Mouse (Mus musculus): ENCODE results near the gene Lrrc31. TPM values are rescaled to one million over a fixed set of nuclear protein-coding genes. Genes with fewer than 3 reads are reported as not detected.
A peak's percentile ranks its signal among the peaks of the same experiment; 100 is the strongest.
"Not testable (repeated sequence)": the region's sequence is repeated elsewhere in the genome, so short reads cannot be mapped to it uniquely, and the experiment has no call there.

Lrrc31 gene
- polyA plus RNA-seq (2021), result not detected

GRCm38 (mm10) chr3:30699711-30700505 is at the start of gene Lrrc31:
TSS of gene Lrrc31 (minus strand) at chr3:30699843.
- ATAC-seq; in situ Hi-C loops (cut with MboI; ENCODE audit: low pct_unique_long_range_greater_than_20kb); H3K27me3 ChIP-seq; DNase-seq (ENCODE audit: low read depth, low spot score): not testable (repeated sequence)
- ChIA-PET CTCF (interaction anchor here (0.7 to 1.0 kb wide), 2 partner anchors 18 to 255 kb away, joined by 3 read pairs; no protein-coding TSS in a partner anchor), POLR2A (interaction anchor here (0.6 kb wide), 1 partner anchor 327 kb away, joined by 4 read pairs; no protein-coding TSS in a partner anchor)

- POLR2A ChIA-PET, result no interaction called here
- in situ Hi-C loops (cut with MboI; ENCODE audit: low pct_unique_long_range_greater_than_20kb), result no loop called here
- TF ChIP-seq CTCF (IDR thresholded peaks at IDR 0.05), result no peak
- ATAC-seq, result no peak
- no peak for DNase-seq (ENCODE audit: low read depth, low spot score)
- no peaks in the 10 kb centered on the region for H3K27me3 ChIP-seq
- CTCF ChIA-PET, result interaction anchor here (1.8 to 8.1 kb wide), 2 partner anchors 11 to 12 kb away, joined by 4 to 36 read pairs; no protein-coding TSS in a partner anchor
Measured at GRCm38 (mm10) chr3:30748316-30748715, 48.7 kb upstream of the Lrrc31 start.

- no peak for TF ChIP-seq CTCF (IDR thresholded peaks at IDR 0.05)
- H3K27me3 ChIP-seq, result no peaks in the 10 kb centered on the region
- ChIA-PET POLR2A (interaction anchor here (0.7 kb wide), 1 partner anchor 34 kb away, joined by 3 read pairs; no protein-coding TSS in a partner anchor), CTCF (interaction anchor here (0.9 to 8.1 kb wide), 5 partner anchors 8 to 74 kb away, joined by 3 to 36 read pairs (median 5); no protein-coding TSS in a partner anchor)
- DNase-seq (ENCODE audit: low read depth, low spot score) (no peak), ATAC-seq (no peak)
- in situ Hi-C loops (cut with MboI; ENCODE audit: low pct_unique_long_range_greater_than_20kb), result no loop called here
Measured at GRCm38 (mm10) chr3:30746006-30746405, 46.4 kb upstream of the Lrrc31 start, which contains the start of gene Samd7. TSS of gene Samd7 (plus strand) at chr3:30746293.

- TF ChIP-seq CTCF (IDR thresholded peaks at IDR 0.05), result no peak
- ATAC-seq (no peak), DNase-seq (ENCODE audit: low read depth, low spot score) (no peak)
- in situ Hi-C loops (cut with MboI; ENCODE audit: low pct_unique_long_range_greater_than_20kb), result no loop called here
- CTCF ChIA-PET, result interaction anchor here (1.5 kb wide), 1 partner anchor 28 kb away, joined by 4 read pairs; no protein-coding TSS in a partner anchor
- H3K27me3 ChIP-seq, result no peaks in the 10 kb centered on the region
- POLR2A ChIA-PET, result interaction anchor here (1.0 kb wide), 1 partner anchor 25 kb away, joined by 3 read pairs; no protein-coding TSS in a partner anchor
Measured at GRCm38 (mm10) chr3:30742891-30743290, 43.2 kb upstream of the Lrrc31 start.

GRCm38 (mm10) chr3:30741306-30741705 is 41.7 kb upstream of the Lrrc31 start:
- POLR2A ChIA-PET, result no interaction called here
- DNase-seq (ENCODE audit: low read depth, low spot score), result peak; percentile 39

GRCm38 (mm10) chr3:30736809-30737208 is 37.2 kb upstream of the Lrrc31 start:
- no peak for TF ChIP-seq CTCF (IDR thresholded peaks at IDR 0.05)
- POLR2A ChIA-PET, result interaction anchor here (1.0 kb wide), 1 partner anchor 10 kb away, joined by 3 read pairs; no protein-coding TSS in a partner anchor

More at GRCm38 (mm10) chr3:30741306-30741705, 41.7 kb upstream of the Lrrc31 start:
- CTCF ChIA-PET, result interaction anchor here (0.9 to 3.4 kb wide), 3 partner anchors 11 to 35 kb away, joined by 3 to 8 read pairs (median 3); no protein-coding TSS in a partner anchor
- no peak for TF ChIP-seq CTCF (IDR thresholded peaks at IDR 0.05)
- no peaks in the 10 kb centered on the region for H3K27me3 ChIP-seq
- in situ Hi-C loops (cut with MboI; ENCODE audit: low pct_unique_long_range_greater_than_20kb), result no loop called here
- ATAC-seq, result peak; percentile 75

GRCm38 (mm10) chr3:30729046-30729445 is 29.4 kb upstream of the Lrrc31 start:
- TF ChIP-seq CTCF (IDR thresholded peaks at IDR 0.05), result no peak
- CTCF ChIA-PET, result interaction anchor here (0.9 to 2.3 kb wide), 3 partner anchors 10 to 103 kb away, joined by 3 to 8 read pairs (median 3); no protein-coding TSS in a partner anchor
- ATAC-seq, result no peak

More at GRCm38 (mm10) chr3:30736809-30737208, 37.2 kb upstream of the Lrrc31 start:
- in situ Hi-C loops (cut with MboI; ENCODE audit: low pct_unique_long_range_greater_than_20kb), result no loop called here
- ATAC-seq (no peak), DNase-seq (ENCODE audit: low read depth, low spot score) (no peak)
- no peaks in the 10 kb centered on the region for H3K27me3 ChIP-seq
- CTCF ChIA-PET, result interaction anchor here (0.7 to 2.0 kb wide), 6 partner anchors 10 to 41 kb away, joined by 3 to 6 read pairs (median 4); partner anchors contain the start of gene Samd7

GRCm38 (mm10) chr3:30727209-30727608 is 27.6 kb upstream of the Lrrc31 start:
- DNase-seq (ENCODE audit: low read depth, low spot score) (no peak), ATAC-seq (no peak)
- no peaks in the 10 kb centered on the region for H3K27me3 ChIP-seq
- in situ Hi-C loops (cut with MboI; ENCODE audit: low pct_unique_long_range_greater_than_20kb), result no loop called here
- TF ChIP-seq CTCF (IDR thresholded peaks at IDR 0.05), result no peak
- ChIA-PET CTCF (no interaction called here), POLR2A (interaction anchor here (1.2 kb wide), 1 partner anchor 10 kb away, joined by 3 read pairs; no protein-coding TSS in a partner anchor)

More at GRCm38 (mm10) chr3:30729046-30729445, 29.4 kb upstream of the Lrrc31 start:
- POLR2A ChIA-PET, result no interaction called here
- H3K27me3 ChIP-seq, result no peaks in the 10 kb centered on the region
- in situ Hi-C loops (cut with MboI; ENCODE audit: low pct_unique_long_range_greater_than_20kb), result no loop called here
- no peak for DNase-seq (ENCODE audit: low read depth, low spot score)

- no peak for DNase-seq (ENCODE audit: low read depth, low spot score)
Measured at GRCm38 (mm10) chr3:30725514-30725913, 25.9 kb upstream of the Lrrc31 start.

GRCm38 (mm10) chr3:30724848-30725465 is 25.3 kb upstream of the Lrrc31 start:
- ChIA-PET POLR2A (no interaction called here), CTCF (interaction anchor here (0.9 to 1.9 kb wide), 10 partner anchors 9 to 95 kb away, joined by 3 to 7 read pairs (median 3); no protein-coding TSS in a partner anchor)
- ATAC-seq, result no peak

More at GRCm38 (mm10) chr3:30725514-30725913, 25.9 kb upstream of the Lrrc31 start:
- CTCF ChIA-PET, result interaction anchor here (0.9 to 1.9 kb wide), 9 partner anchors 9 to 64 kb away, joined by 3 to 7 read pairs (median 3); no protein-coding TSS in a partner anchor
- POLR2A ChIA-PET, result no interaction called here
- no peaks in the 10 kb centered on the region for H3K27me3 ChIP-seq
- in situ Hi-C loops (cut with MboI; ENCODE audit: low pct_unique_long_range_greater_than_20kb), result no loop called here
- no peak for ATAC-seq
- peak; percentile 58 for TF ChIP-seq CTCF (IDR thresholded peaks at IDR 0.05)

More at GRCm38 (mm10) chr3:30724848-30725465, 25.3 kb upstream of the Lrrc31 start:
- no peaks in the 10 kb centered on the region for H3K27me3 ChIP-seq
- in situ Hi-C loops (cut with MboI; ENCODE audit: low pct_unique_long_range_greater_than_20kb), result no loop called here
- TF ChIP-seq CTCF (IDR thresholded peaks at IDR 0.05), result peak; percentile 45
- no peak for DNase-seq (ENCODE audit: low read depth, low spot score)
